Mouse (Mus musculus) hindbrain, embryonic 12.5 days (tissue): ENCODE measurements around the gene Crtc1. TPM values are rescaled to one million over a fixed set of nuclear protein-coding genes. Genes with fewer than 3 reads are reported as not detected.

ENCODE experiments used
- ATAC-seq: fragments of 200-750 bp; cut with Nextera tagmentation; 2 replicates; pipeline ENCODE4 v1.8.0; 2017; ENCODE audit warnings: moderate TSS enrichment; ENCODE audit not compliant: low FRiP score
- H3K27ac ChIP-seq: fragments of 300-500 bp; sonication (generic); 2 replicates; pipeline ENCODE4 v1.5.1; 2016; ENCODE audit warnings: mild to moderate bottlenecking
- H3K27me3 ChIP-seq: fragments of 300-500 bp; sonication (generic); 2 replicates; pipeline ENCODE4 v1.6.1; 2016; ENCODE audit warnings: mild to moderate bottlenecking
- H3K36me3 ChIP-seq: fragments of 300-500 bp; sonication (generic); 2 replicates; pipeline ENCODE4 v1.6.1; 2016; ENCODE audit warnings: mild to moderate bottlenecking
- H3K4me1 ChIP-seq: fragments of 300-500 bp; sonication (generic); 2 replicates; pipeline ENCODE4 v1.6.1; 2016
- H3K4me2 ChIP-seq: fragments of 300-500 bp; sonication (generic); replicated peaks from 2 replicates; pipeline ENCODE4 v1.6.1; 2016; ENCODE audit warnings: mild to moderate bottlenecking
- H3K4me3 ChIP-seq: fragments of 300-500 bp; sonication (generic); 2 replicates; pipeline ENCODE4 v1.5.1; 2016; ENCODE audit warnings: mild to moderate bottlenecking
- H3K9ac ChIP-seq: fragments of 300-500 bp; sonication (generic); 2 replicates; pipeline ENCODE4 v1.6.1; 2016; ENCODE audit warnings: mild to moderate bottlenecking, moderate library complexity
- H3K9me3 ChIP-seq: fragments of 300-500 bp; sonication (generic); replicated peaks from 2 replicates; pipeline ENCODE4 v1.6.1; 2016; ENCODE audit warnings: mild to moderate bottlenecking
- WGBS: fragments of 180-500 bp; shearing (Covaris S2); methylation state at CpG from one replicate; pipeline ENCODE4 v1.1.7; 2016; 5-methylcytosine and 5-hydroxymethylcytosine counted together
- polyA plus RNA-seq: library from polyadenylated mRNA; unstranded; fragments of >200 nt; fragmentation: Nextera tagmentation; extraction: Ambion mirVana; gene quantifications from 2 replicates; pipeline ENCODE4 v1.2.1, GENCODE M21; 2016

Crtc1 gene
- polyA plus RNA-seq: 24.6 and 27.1 TPM in 2 replicates

- ATAC-seq: peak; percentile 97
- Histone ChIP-seq H3K27ac (peak within 1 kb of the TSS; percentile 89), H3K9me3 (no peaks in the 10 kb centered on the region)
These were observed at the start of gene Crtc1 for GRCm38 (mm10) chr8:70439055-70439847. Gene Crtc1, minus strand, starts transcription at chr8:70439579.

DNA sequence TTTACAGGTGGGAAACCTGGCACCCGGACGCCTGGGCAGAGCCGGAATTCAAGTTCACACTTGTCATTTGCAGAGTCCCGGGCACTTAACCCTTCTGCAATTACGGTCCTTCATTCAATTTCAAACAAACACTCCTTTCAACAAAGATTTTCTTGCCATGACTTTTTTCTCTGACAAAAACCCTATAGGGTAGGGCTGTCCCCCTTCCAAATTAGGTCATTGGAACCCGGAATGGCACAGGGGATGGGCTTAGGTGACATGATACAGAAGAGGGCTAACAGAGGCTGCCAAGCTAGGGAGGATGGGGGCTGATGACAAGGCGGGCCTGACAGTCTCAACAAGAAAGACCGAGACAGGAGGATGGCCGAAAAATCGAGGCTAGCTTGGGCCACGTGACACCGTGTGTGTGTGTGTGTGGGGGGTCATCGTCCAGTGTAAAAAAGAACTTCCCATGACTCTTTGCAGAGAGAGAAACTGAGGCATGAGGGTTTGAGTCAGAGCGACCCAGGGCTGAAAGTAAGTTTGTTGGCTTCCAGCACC is 49.6 kb upstream of the Crtc1 start:
- H3K27ac ChIP-seq: no peak overlapping the region
- WGBS: 3% methylated on average over 14 of the region's 14 CpGs
- H3K4me3 ChIP-seq: peak overlapping the region; percentile 20; the same call in 1 of the 2 replicates
- H3K36me3 ChIP-seq: no peaks in the 10 kb centered on the region
- peak overlapping the region; percentile 70 for H3K4me2 ChIP-seq
- no peaks in the 10 kb centered on the region for H3K9me3 ChIP-seq
- peaks cover 100% of the 10 kb centered on the region for H3K27me3 ChIP-seq
- peaks cover 52% of the 10 kb centered on the region for H3K4me1 ChIP-seq
- no peak for ATAC-seq
- H3K9ac ChIP-seq: no peak overlapping the region

More at GRCm38 (mm10) chr8:70439055-70439847, at the start of gene Crtc1:
- Histone ChIP-seq H3K36me3 (no peaks in the 10 kb centered on the region), H3K27me3 (0 out of 2 replicates have a peak, but pooled peaks cover 6% of the 10 kb centered on the region), H3K4me2 (peak within 1 kb of the TSS; percentile 89), H3K9ac (peak within 1 kb of the TSS; percentile 78), H3K4me3 (peak within 1 kb of the TSS; percentile 63), H3K4me1 (peaks cover 21% of the 10 kb centered on the region)
- under 1% methylated on average over 68 of the region's 70 CpGs for WGBS

DNA sequence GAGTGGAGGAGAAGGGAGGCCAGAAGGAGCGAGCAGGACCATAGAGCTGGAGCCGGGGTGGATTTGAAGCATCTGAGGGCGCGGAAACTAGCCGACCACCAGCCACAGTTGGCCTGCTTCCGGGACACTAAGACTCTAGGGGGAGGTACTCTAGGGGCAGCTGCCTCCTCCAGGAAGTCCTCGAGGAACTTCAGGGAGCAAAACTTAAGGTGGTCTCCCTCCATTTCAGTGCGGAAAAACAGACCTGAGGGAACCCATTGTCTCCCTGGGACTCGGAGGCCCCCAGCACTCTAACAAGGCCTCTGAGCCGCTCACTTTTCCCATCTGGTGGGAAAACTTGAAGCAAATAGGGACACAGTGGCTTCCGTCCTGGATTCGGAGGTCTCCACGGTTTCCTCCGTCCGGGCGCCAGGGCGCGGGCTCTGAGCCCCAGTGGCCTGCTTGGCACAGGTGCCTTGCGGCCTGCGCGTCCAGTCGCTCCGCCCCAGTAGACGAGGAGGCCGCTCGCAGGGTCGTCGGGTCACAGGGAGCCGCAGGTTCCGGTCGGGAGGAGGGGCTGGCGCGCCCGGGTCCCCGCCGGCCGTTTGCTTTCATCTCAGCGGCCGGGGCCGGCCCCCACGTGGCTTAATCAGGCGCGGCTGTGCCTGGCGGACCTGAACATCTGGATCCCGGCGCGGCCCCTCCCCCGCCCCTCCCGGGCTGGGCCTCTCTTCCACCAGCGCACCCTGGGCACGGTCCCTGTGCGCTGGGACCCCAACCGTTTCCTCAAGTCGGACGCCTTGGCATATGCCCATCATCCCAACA is 48.8 kb upstream of the Crtc1 start:
- Histone ChIP-seq H3K36me3 (no peaks in the 10 kb centered on the region), H3K27me3 (peaks cover 100% of the 10 kb centered on the region), H3K4me3 (peak overlapping the region; percentile 25), H3K4me1 (peaks cover 44% of the 10 kb centered on the region), H3K9ac (0 out of 2 replicates have a peak overlapping the region, but pooled peaks have one; percentile 39), H3K27ac (no peak overlapping the region), H3K4me2 (peak overlapping the region; percentile 70), H3K9me3 (no peaks in the 10 kb centered on the region)
- no peak for ATAC-seq
- 1% methylated on average over 55 of the region's 55 CpGs for WGBS

- H3K4me3 ChIP-seq: peak within 1 kb of the TSS; percentile 45
- no peak within 1 kb of the TSS for H3K27ac ChIP-seq
- peak within 1 kb of the TSS; percentile 70 for H3K4me2 ChIP-seq
- ATAC-seq: peak; percentile 51; the same call in 1 of the 2 replicates
- peak within 1 kb of the TSS; percentile 69 for H3K9ac ChIP-seq
- H3K27me3 ChIP-seq: peaks cover 99% of the 10 kb centered on the region
- H3K4me1 ChIP-seq: peaks cover 33% of the 10 kb centered on the region
- 3% methylated on average over 33 of the region's 33 CpGs for WGBS
- H3K36me3 ChIP-seq: no peaks in the 10 kb centered on the region
- H3K9me3 ChIP-seq: no peaks in the 10 kb centered on the region
These were observed 47.7 kb upstream of the Crtc1 start, which contains the start of gene Tmem59l for GRCm38 (mm10) chr8:70486941-70487520. Gene Tmem59l, minus strand, starts transcription at chr8:70487358.

- Histone ChIP-seq H3K36me3 (no peaks in the 10 kb centered on the region), H3K9me3 (no peaks in the 10 kb centered on the region), H3K4me1 (peaks cover 33% of the 10 kb centered on the region), H3K4me3 (peak overlapping the region; percentile 45; the same call in 1 of the 2 replicates), H3K4me2 (peak overlapping the region; percentile 70), H3K27ac (no peak overlapping the region), H3K27me3 (peaks cover 98% of the 10 kb centered on the region), H3K9ac (peak overlapping the region; percentile 69; the same call in 1 of the 2 replicates)
- 51% methylated on average over 7 of the region's 7 CpGs for whole genome bisulfite sequencing
- ATAC-seq: no peak
These were observed 46.9 kb upstream of the Crtc1 start for GRCm38 (mm10) chr8:70486191-70486681.

GRCm38 (mm10) chr8:70482943-70483342 is 43.6 kb upstream of the Crtc1 start:
- no peak for ATAC-seq
- Histone ChIP-seq H3K27me3 (peaks cover 83% of the 10 kb centered on the region), H3K27ac (no peak overlapping the region), H3K9ac (no peak overlapping the region), H3K4me1 (peaks cover 14% of the 10 kb centered on the region), H3K36me3 (no peaks in the 10 kb centered on the region), H3K9me3 (no peaks in the 10 kb centered on the region), H3K4me2 (no peak overlapping the region), H3K4me3 (no peak overlapping the region)
- 56% methylated on average over 2 of the region's 2 CpGs for WGBS

- Histone ChIP-seq H3K36me3 (no peaks in the 10 kb centered on the region), H3K4me3 (no peak overlapping the region), H3K9ac (no peak overlapping the region), H3K4me1 (peaks cover 7% of the 10 kb centered on the region), H3K4me2 (no peak overlapping the region), H3K27ac (no peak overlapping the region), H3K9me3 (no peaks in the 10 kb centered on the region), H3K27me3 (peaks cover 78% of the 10 kb centered on the region)
- ATAC-seq: no peak
- 66% methylated on average over 3 of the region's 3 CpGs for WGBS
These were observed 42.5 kb upstream of the Crtc1 start for GRCm38 (mm10) chr8:70481908-70482307.

GRCm38 (mm10) chr8:70477269-70477982 is 38.0 kb upstream of the Crtc1 start:
- Histone ChIP-seq H3K36me3 (no peaks in the 10 kb centered on the region), H3K4me3 (peak overlapping the region; percentile 82), H3K9ac (0 out of 2 replicates have a peak overlapping the region, but pooled peaks have one; percentile 85), H3K4me1 (peaks cover 6% of the 10 kb centered on the region), H3K4me2 (peak overlapping the region; percentile 81), H3K27me3 (peaks cover 34% of the 10 kb centered on the region), H3K9me3 (no peaks in the 10 kb centered on the region), H3K27ac (no peak overlapping the region)
- ATAC-seq: peak; percentile 23
- WGBS: 2% methylated on average over 21 of the region's 21 CpGs

- Histone ChIP-seq H3K36me3 (no peaks in the 10 kb centered on the region), H3K9me3 (no peaks in the 10 kb centered on the region), H3K4me3 (peak within 1 kb of the TSS; percentile 82), H3K27me3 (peaks cover 26% of the 10 kb centered on the region), H3K4me2 (peak within 1 kb of the TSS; percentile 81), H3K4me1 (peaks cover 6% of the 10 kb centered on the region), H3K27ac (peak within 1 kb of the TSS; percentile 40; the same call in 1 of the 2 replicates), H3K9ac (peak within 1 kb of the TSS; percentile 85)
- WGBS: under 1% methylated on average over 51 of the region's 53 CpGs
- peak; percentile 81 for ATAC-seq
These were observed 37.2 kb upstream of the Crtc1 start, which contains the start of gene Klhl26 for GRCm38 (mm10) chr8:70476333-70477268. Gene Klhl26, minus strand, starts transcription at chr8:70476968.

DNA sequence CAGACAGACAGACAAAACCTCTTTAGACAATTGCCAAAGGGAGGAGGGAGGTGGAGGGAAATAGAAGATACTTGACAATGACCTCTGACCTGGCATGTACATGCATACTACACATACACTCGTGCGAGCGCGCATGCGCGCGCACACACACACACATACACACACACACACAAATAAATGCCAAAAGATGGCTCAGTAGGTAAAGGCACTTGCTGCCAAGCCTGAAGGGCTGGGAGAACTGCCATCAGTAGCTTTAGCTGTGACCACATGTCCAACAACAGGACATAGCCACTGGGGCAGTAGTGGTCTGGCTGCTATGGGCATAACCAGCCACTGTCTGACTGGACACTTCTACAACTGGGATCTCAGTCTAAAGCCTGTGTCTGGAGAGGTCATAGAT is 32.5 kb upstream of the Crtc1 start:
- Histone ChIP-seq H3K27ac (no peak overlapping the region), H3K9me3 (no peaks in the 10 kb centered on the region), H3K4me2 (no peak overlapping the region), H3K4me3 (no peak overlapping the region), H3K27me3 (no peaks in the 10 kb centered on the region), H3K4me1 (peaks cover 11% of the 10 kb centered on the region), H3K36me3 (no peaks in the 10 kb centered on the region), H3K9ac (no peak overlapping the region)
- ATAC-seq: no peak
- WGBS: 98% methylated on average over 7 of the region's 7 CpGs
